Mouse (Mus musculus) cortical plate, adult 2 months (tissue): ENCODE results near the gene Rnf26.

Source experiments
- CTCF ChIP-seq: fragments of 200-500 bp; IDR thresholded peaks from 2 replicates; pipeline ENCODE4 v1.5.1; 2011; ENCODE audit warnings: mild to moderate bottlenecking, control low read depth, low read length; ENCODE audit not compliant: insufficient read depth; ENCODE audit errors: extremely low read depth
- POLR2A ChIP-seq: fragments of 200-500 bp; IDR thresholded peaks from 2 replicates; pipeline ENCODE4 v1.6.1; 2011; ENCODE audit warnings: mild to moderate bottlenecking, low read length, control low read depth; ENCODE audit not compliant: insufficient read depth; ENCODE audit errors: extremely low read depth

DNA sequence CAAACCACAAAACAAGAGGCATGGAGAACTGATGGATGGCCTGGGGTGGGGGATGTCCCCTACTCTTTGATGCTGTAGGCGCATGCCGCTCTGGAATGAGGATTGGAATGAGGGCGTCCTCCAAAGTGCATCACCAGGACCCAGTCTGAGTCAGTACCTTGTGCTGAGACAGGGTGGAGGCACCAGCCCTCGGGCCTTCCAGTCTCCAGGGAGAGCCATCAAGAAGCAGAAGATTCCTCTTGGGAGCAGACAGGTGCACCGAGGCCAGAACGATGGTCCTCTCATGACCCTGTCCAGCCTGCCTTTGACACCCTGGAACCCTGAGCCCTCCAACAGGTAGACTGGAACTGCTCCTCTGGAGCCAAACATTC is 45.4 kb downstream of the Rnf26 start:
- TF ChIP-seq CTCF (no peak), POLR2A (no peak)
